In genomic region chr13:83740771-83741170, GRCm38 (mm10) we compare ENCODE assay signal across 13 mouse cellular contexts.
A peak's percentile ranks its signal among the peaks of the same experiment; 100 is the strongest.
DNase-seq lines count a peak whose midpoint lies in the region; ATAC-seq lines count a peak whose summit lies in the region.
"Had no signal": no experiment of that assay in that cellular context is flagged by ENCODE, and none has a peak within 500 bp of the region (broad histone marks: within the 10 kb centered on the region; RNA-seq: fewer than 3 reads in every experiment).

No protein-coding gene starts in this region.

- peak overlapping the region; percentile 61 for H3K4me3 ChIP-seq in forebrain, embryonic 15.5 days
- peak overlapping the region; percentile 52 for H3K4me3 ChIP-seq in midbrain, embryonic 12.5 days
- H3K4me3 ChIP-seq: heart, embryonic 13.5 days; limb, embryonic 10.5 days had no signal

- DNase-seq in cerebellum, adult 18-20 months, result peak; percentile 7 to 23
- no peak for DNase-seq in cerebellum, postnatal 4 days (ENCODE audit: low spot score in 2 of 2)
- peak; percentile 26 for DNase-seq in Muller cell, postnatal 12 days (ENCODE audit: inconsistent ontology term)
- DNase-seq in frontal cortex, postnatal 10 days (ENCODE audit: low spot score in 2 of 2), result no peak
- DNase-seq in right cerebral cortex, postnatal 14 days, result no peak
- no peak for DNase-seq in right cerebral cortex, postnatal 36 days (ENCODE audit: low spot score in 2 of 2)
- DNase-seq: adrenal gland, postnatal 25 days had no signal

- ATAC-seq in forebrain, embryonic 15.5 days (replicated peaks), result no peak
- ATAC-seq in midbrain, embryonic 12.5 days (ENCODE audit: low FRiP score, low read depth), result no peak

- peaks cover 10% of the 10 kb centered on the region; the same call in 1 of the 2 replicates for H3K36me3 ChIP-seq in forebrain, embryonic 15.5 days
- peaks cover 18% of the 10 kb centered on the region for H3K36me3 ChIP-seq in midbrain, embryonic 12.5 days
- H3K36me3 ChIP-seq: heart, embryonic 13.5 days; limb, embryonic 10.5 days had no signal

- no peaks in the 10 kb centered on the region for H3K9me3 ChIP-seq in forebrain, embryonic 15.5 days
- H3K9me3 ChIP-seq in midbrain, embryonic 12.5 days, result no peaks in the 10 kb centered on the region
- H3K9me3 ChIP-seq: G1E; heart, embryonic 13.5 days; limb, embryonic 10.5 days had no signal

- H3K4me2 ChIP-seq in forebrain, embryonic 15.5 days (replicated peaks), result peak overlapping the region; percentile 70
- peak overlapping the region; percentile 67 for H3K4me2 ChIP-seq in midbrain, embryonic 12.5 days (replicated peaks)
- H3K4me2 ChIP-seq: heart, embryonic 13.5 days had no signal

- no peaks in the 10 kb centered on the region for H3K27me3 ChIP-seq in forebrain, embryonic 15.5 days
- H3K27me3 ChIP-seq in midbrain, embryonic 12.5 days, result no peaks in the 10 kb centered on the region

- peak overlapping the region; percentile 97 for H3K27ac ChIP-seq in forebrain, embryonic 15.5 days (replicated peaks)
- peak overlapping the region; percentile 95 for H3K27ac ChIP-seq in midbrain, embryonic 12.5 days (replicated peaks)
- H3K27ac ChIP-seq: heart, embryonic 13.5 days; limb, embryonic 10.5 days; macrophage had no signal

- WGBS in forebrain, embryonic 15.5 days, result under 1% methylated on average over 4 of the region's 4 CpGs
- WGBS in midbrain, embryonic 12.5 days, result 6% methylated on average over 4 of the region's 4 CpGs

- peaks cover 33% of the 10 kb centered on the region for H3K4me1 ChIP-seq in forebrain, embryonic 15.5 days
- peaks cover 23% of the 10 kb centered on the region for H3K4me1 ChIP-seq in midbrain, embryonic 12.5 days

- peak overlapping the region; percentile 83 for H3K9ac ChIP-seq in forebrain, embryonic 15.5 days (replicated peaks)
- peak overlapping the region; percentile 94 for H3K9ac ChIP-seq in midbrain, embryonic 12.5 days (replicated peaks)
- H3K9ac ChIP-seq: heart, embryonic 13.5 days had no signal

Comparison
In these comparisons a context has a peak if more than half of its experiments do, and no peak if none do; other contexts are left out.
1. DNase-seq: peak in cerebellum, adult 18-20 months (2 of 2) and Muller cell, postnatal 12 days (single experiment); none in cerebellum, postnatal 4 days (0 of 2), frontal cortex, postnatal 10 days (0 of 2), right cerebral cortex, postnatal 14 days (single experiment) and right cerebral cortex, postnatal 36 days (0 of 2).